Mouse (Mus musculus): ENCODE results near the gene Ptgdr2.

Ptgdr2 gene

GRCm38 (mm10) chr19:10937110-10937563 is at the start of gene Ptgdr2:
Gene Ptgdr2 (plus strand): TSS chr19:10937160.
- DNase-seq (ENCODE audit: low spot score), result no peak

DNA sequence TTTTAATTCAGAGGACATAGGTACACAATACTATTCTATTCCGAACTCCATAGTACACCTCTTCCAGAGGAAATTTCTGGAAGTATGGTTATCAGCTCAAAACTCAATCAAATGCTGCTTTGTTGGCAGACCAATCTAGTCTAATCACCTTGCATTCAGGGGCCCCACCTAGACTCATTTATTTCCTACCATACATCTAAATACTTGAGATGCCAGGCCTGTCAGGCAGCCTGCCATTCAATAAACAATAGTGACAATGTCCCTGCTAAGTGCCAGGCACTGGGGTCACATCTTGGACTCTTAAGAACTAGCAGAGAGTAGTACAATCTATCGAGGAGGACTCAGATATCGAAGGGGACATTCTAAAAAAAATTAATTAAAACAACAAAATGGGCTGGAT is 44.8 kb upstream of the Ptgdr2 start:
- no peak for DNase-seq (ENCODE audit: low spot score)

GRCm38 (mm10) chr19:10895016-10895528 is 41.9 kb upstream of the Ptgdr2 start, which contains the start of gene Prpf19:
Gene Prpf19 (plus strand): TSS chr19:10895231.
- DNase-seq (ENCODE audit: low spot score), result peak; percentile 94

DNA sequence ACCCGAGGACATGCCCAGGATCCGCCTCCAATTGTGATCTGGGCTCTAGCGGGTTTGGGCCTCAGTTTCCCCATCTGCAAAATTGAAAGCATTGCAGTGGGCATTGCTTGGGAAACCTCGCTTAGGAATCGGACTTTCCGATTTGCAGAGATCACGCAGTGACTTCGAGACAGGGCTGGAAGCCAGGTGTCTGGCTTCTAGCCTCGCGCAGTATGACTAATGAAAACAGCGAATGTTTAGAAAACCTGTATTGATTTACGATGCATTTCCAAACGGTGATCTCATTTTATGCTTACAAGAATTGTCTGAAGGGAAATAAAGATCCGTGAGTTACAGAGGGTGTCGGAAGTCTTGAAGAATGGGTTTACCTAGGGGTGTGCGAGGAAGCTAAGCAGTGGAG is 41.3 kb upstream of the Ptgdr2 start:
- no peak for DNase-seq (ENCODE audit: low spot score)

DNA sequence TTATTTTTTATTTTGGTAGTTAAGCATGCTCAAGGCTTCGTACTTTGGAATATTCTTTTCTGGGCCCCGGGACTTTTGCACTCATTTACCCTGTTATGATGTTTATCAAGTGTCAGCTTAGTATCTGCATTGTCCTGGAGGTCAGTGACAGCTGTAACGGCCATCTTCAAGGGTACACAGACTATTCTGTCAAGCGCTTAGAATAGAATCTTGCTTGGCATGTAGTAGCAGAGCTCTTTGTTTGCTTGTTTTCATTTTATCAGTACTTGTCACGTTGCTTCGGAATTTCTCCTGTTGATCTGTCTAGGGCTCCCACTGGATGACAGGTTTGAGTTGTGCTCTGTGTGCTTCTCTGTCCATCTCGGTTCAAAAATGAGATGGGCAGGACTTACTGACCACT is 40.1 kb upstream of the Ptgdr2 start:
- DNase-seq (ENCODE audit: low spot score), result no peak

- DNase-seq (ENCODE audit: low spot score), result no peak
Measured at GRCm38 (mm10) chr19:10897491-10897890, 39.5 kb upstream of the Ptgdr2 start.

DNA sequence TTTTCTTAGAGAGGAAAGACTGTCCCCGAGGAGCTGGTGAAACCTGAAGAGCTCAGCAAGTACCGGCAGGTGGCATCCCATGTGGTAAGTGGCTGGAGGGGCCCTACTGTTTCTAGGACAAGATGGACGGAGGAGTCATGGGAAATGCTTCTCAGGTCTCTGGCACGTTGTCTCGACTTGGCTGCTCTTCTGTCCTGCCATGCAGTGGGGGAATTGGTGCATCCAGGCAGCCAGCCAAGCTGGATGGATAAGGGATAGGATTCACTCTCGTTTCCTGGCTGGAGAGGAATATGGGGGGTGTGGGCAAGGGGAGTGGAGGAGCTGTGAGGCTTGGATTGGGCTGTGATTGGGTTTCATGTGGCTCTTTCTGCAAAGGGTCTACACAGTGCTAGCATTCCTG is 36.6 kb upstream of the Ptgdr2 start:
- DNase-seq (ENCODE audit: low spot score), result no peak

DNA sequence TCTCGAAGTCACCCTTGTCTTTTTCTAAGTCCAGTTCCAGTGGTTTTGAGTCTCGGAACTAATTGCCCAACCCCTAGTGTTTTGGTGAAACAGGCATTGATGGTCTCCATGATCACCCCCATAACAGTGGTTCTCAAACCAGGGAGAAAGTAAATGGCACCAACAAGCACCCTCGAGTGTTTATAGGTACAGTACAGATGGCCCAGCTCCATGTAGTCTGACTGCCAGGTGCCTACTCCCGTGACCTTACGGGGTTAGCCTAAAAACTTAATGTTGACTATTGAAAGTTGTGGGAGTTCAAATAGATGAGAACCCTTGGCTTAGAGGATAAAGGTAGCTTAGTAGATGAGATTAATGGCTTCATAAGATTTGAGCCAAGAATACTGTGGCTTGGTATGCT is 35.9 kb upstream of the Ptgdr2 start:
- DNase-seq (ENCODE audit: low spot score), result no peak

GRCm38 (mm10) chr19:10904512-10904911 is 32.4 kb upstream of the Ptgdr2 start:
- no peak for DNase-seq (ENCODE audit: low spot score)

- no peak for DNase-seq (ENCODE audit: low spot score)
Measured at GRCm38 (mm10) chr19:10904927-10905727, 31.8 kb upstream of the Ptgdr2 start.

- DNase-seq (ENCODE audit: low spot score), result no peak
Measured at GRCm38 (mm10) chr19:10905728-10906000, 31.3 kb upstream of the Ptgdr2 start.

GRCm38 (mm10) chr19:10907891-10908290 is 29.1 kb upstream of the Ptgdr2 start:
- no peak for DNase-seq (ENCODE audit: low spot score)

DNA sequence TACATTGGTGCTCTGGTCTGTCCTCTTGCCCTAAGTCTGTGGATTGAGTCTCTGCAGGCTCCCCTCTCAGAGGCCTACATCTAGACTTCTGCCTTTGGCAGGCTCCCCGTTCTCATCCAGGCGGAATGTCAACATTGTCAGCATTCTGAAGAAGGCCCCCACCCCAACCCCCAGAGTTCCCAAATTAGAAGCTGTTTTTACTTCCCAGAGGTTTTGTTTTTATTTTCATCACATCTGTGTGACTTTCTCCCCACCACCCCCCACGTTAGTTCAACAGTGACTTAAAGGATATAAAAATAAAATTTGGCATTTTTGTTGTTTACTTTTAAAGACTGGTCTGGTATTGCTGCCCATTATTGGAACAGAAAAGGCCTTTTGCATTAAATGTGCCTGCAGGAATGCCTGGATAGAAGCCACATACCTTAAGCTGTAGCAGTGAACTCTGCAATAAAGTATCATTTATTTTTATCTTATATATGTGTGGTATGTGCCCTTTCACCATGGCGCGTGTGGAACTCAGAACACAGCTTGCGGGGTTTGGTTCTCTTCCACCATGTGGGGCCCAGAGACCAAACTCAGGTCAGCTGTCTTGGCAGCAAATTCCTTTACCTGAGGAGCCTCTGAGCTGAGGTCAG is 27.8 kb upstream of the Ptgdr2 start:
- DNase-seq (ENCODE audit: low spot score), result no peak

DNA sequence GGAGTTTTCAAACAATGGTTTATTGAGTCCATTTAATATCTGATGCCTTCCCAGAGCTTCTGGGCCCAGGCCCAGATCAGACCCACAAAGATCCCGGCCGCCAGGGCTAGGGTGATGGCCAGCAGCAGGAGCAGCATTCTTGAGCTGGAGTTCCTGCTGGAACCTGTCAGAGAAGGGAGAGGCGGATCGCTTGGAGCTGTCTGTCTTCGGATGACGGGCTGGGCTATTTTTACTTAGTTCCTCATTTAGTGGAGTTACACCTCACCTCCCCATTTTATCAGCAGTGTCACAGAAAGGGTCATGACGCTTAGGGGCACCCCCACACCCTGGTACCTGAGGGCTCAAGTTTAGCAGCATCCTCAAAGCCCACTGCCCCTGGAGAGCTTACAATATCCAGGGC is 22.7 kb upstream of the Ptgdr2 start:
- no peak for DNase-seq (ENCODE audit: low spot score)

GRCm38 (mm10) chr19:10914870-10915269 is 22.1 kb upstream of the Ptgdr2 start:
- no peak for DNase-seq (ENCODE audit: low spot score)

GRCm38 (mm10) chr19:10916506-10916905 is 20.5 kb upstream of the Ptgdr2 start:
- no peak for DNase-seq (ENCODE audit: low spot score)

DNA sequence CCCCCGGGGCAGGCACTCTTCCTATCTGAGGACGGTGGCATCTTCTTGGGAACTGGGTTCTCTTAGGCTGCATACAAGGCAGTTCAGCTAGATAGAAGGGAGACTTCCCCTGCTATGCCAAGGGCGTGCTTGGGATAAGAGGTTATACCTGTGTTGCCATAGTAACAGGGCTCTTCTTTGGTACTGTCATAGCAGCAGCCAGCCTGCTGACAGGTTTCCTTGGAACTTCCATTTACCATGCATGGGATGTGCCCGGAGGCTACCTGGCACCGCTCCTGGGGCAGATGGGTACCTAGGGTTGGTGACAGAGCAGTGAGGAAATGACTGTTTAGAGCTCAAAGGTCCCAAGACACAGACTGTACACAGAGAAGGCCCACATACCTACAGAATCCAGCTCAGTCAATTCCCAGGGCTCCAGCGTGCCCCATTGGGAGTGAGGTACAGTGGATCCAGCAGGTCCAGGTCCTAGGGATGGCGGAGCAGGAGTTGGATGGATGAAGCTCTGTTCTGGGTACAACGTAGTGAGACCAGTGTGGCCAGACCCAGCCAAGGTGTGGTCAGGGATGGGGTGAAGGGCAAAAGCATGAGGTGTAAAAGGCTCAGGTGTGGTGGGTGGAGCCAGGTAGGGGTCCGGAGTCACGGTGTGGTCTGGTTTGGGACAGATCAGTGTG is 18.5 kb upstream of the Ptgdr2 start:
- DNase-seq (ENCODE audit: low spot score), result no peak

- no peak for DNase-seq (ENCODE audit: low spot score)
Measured at GRCm38 (mm10) chr19:10920532-10920931, 16.4 kb upstream of the Ptgdr2 start, which contains the start of gene Zp1. Gene Zp1 (minus strand): TSS chr19:10920632.

- no peak for DNase-seq (ENCODE audit: low spot score)
Measured at GRCm38 (mm10) chr19:10921058-10921457, 15.9 kb upstream of the Ptgdr2 start.

DNA sequence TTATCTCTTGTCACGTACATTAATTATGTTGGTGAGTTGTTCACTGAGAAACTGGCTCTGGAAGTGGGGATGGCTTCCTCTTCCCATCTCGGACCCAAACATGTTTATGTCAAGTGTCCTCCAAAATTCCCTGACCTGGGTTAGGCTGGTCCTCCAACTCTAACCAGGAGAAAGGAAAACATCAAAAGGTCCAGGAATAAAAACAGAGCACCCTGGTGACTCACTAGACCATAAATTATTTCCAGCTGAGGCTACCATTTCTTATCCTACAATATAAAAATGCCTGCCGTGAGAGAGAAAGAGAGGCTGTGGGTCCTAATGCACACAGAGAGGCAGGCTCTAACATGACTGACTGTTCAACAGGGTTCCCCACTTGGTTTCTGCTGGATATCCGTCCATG is 12.7 kb upstream of the Ptgdr2 start:
- DNase-seq (ENCODE audit: low spot score), result no peak

- DNase-seq (ENCODE audit: low spot score), result no peak
Measured at GRCm38 (mm10) chr19:10926123-10926621, 10.8 kb upstream of the Ptgdr2 start.

DNA sequence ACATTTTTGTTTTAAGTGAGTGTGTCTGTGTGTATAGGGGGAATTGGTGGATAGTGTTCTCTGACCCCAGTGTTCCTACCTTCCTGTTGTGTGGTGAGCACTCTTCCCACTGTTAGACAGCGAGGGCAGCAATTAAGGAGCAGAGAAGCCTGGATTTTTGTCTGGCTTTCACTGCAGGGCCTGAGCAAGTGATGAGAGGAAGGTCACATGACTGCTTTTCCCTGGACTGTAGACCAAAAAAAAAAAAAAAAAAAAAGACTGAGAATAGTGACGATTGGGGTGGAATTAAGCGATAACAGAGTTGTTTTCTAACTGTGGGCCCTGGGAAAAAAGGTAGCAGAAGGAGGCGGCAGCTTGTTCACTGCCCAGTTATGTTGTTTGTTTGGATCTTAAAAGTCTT is 10.3 kb upstream of the Ptgdr2 start:
- no peak for DNase-seq (ENCODE audit: low spot score)

- no peak for DNase-seq (ENCODE audit: low spot score)
Measured at GRCm38 (mm10) chr19:10930641-10931040, 6.3 kb upstream of the Ptgdr2 start.
